Mouse (Mus musculus) intestine, postnatal 0 days (tissue): Measurements from ENCODE around the gene Dusp13. TPM values are rescaled to one million over a fixed set of nuclear protein-coding genes. Genes with fewer than 3 reads are reported as not detected.

Experiments
- ATAC-seq: fragments of 200-750 bp; cut with Nextera tagmentation; 2 replicates; pipeline ENCODE4 v1.8.0; 2017; ENCODE audit warnings: mild to moderate bottlenecking, moderate TSS enrichment, moderate library complexity
- H3K27ac ChIP-seq: fragments of 300-500 bp; sonication (generic); 2 replicates; pipeline ENCODE4 v1.5.1; 2014; ENCODE audit warnings: mild to moderate bottlenecking, low read depth, low read length, moderate library complexity
- H3K27me3 ChIP-seq: fragments of 300-500 bp; sonication (generic); replicated peaks from 2 replicates; pipeline ENCODE4 v1.6.1; 2014; ENCODE audit warnings: low read length, mixed read lengths; ENCODE audit not compliant: control insufficient read depth, insufficient read depth
- H3K36me3 ChIP-seq: fragments of 300-500 bp; sonication (generic); 2 replicates; pipeline ENCODE4 v1.6.1; 2014; ENCODE audit warnings: mild to moderate bottlenecking, moderate library complexity; ENCODE audit not compliant: control insufficient read depth, insufficient read depth
- H3K4me1 ChIP-seq: fragments of 300-500 bp; sonication (generic); replicated peaks from 2 replicates; pipeline ENCODE4 v1.6.1; 2014; ENCODE audit warnings: antibody characterized with exemption, low read length, mixed read lengths; ENCODE audit not compliant: control insufficient read depth, insufficient read depth
- H3K4me2 ChIP-seq: fragments of 300-500 bp; sonication (generic); replicated peaks from 2 replicates; pipeline ENCODE4 v1.6.1; 2014; ENCODE audit warnings: low read depth, mild to moderate bottlenecking, moderate library complexity
- H3K4me3 ChIP-seq: fragments of 300-500 bp; sonication (generic); 2 replicates; pipeline ENCODE4 v1.5.1; 2014; ENCODE audit warnings: low read depth, low read length
- H3K9ac ChIP-seq: fragments of 300-500 bp; sonication (generic); 2 replicates; pipeline ENCODE4 v1.6.1; 2014; ENCODE audit warnings: mild to moderate bottlenecking, low read depth, low read length
- H3K9me3 ChIP-seq: fragments of 300-500 bp; sonication (generic); 2 replicates; pipeline ENCODE4 v1.6.1; 2016; ENCODE audit warnings: mixed run types; ENCODE audit not compliant: control insufficient read depth
- CTCF ChIP-seq: sonication (generic); IDR thresholded peaks from 2 replicates; pipeline ENCODE4 v1.5.1; 2016; ENCODE audit warnings: low read depth, mild to moderate bottlenecking, control low read depth, antibody characterized with exemption, moderate library complexity
- WGBS: fragments of 180-500 bp; shearing (Covaris S2); extraction: QIAGEN DNeasy Blood & Tissue Kit; methylation state at CpG from one replicate; pipeline ENCODE4 v1.1.7; 2014; 5-methylcytosine and 5-hydroxymethylcytosine counted together
- polyA plus RNA-seq: library from polyadenylated mRNA; unstranded; fragments of >200 nt; fragmentation: Nextera tagmentation; extraction: Ambion mirVana; gene quantifications from 2 replicates; pipeline ENCODE4 v1.2.1, GENCODE M21; 2015

Dusp13 gene
- polyA plus RNA-seq, 1 experiment from 2014 or later, result 0.17 TPM

DNA sequence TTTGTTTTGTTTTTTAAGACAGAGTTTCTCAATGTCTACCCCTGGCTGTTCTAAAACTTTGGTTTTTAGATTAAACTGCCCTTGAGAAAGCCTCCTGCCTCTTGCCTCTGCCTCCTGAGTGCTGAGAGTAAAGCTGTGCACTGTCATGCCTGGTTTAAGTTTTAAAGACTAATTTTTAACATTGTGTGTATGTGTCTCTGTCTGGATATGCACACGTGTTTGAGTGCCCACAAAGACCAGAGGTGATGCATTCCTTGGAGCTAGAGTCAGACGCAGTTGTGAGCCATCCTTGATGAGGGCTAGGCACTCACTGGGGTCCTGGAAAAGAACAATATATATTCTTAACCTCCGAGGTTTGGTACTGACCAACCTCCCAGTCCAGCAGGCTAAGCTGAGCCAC, 36.4 kb upstream of the Dusp13 start:
- H3K27me3 ChIP-seq, result no peaks in the 10 kb centered on the region
- H3K4me3 ChIP-seq, result no peak overlapping the region
- 87% methylated on average over 3 of the region's 3 CpGs for WGBS
- no peak for ATAC-seq
- peaks cover 30% of the 10 kb centered on the region for H3K36me3 ChIP-seq
- no peak overlapping the region for H3K4me2 ChIP-seq
- H3K9me3 ChIP-seq, result no peaks in the 10 kb centered on the region
- no peak overlapping the region for H3K27ac ChIP-seq
- TF ChIP-seq CTCF, result no peak
- H3K9ac ChIP-seq, result no peak overlapping the region
- no peaks in the 10 kb centered on the region for H3K4me1 ChIP-seq

DNA sequence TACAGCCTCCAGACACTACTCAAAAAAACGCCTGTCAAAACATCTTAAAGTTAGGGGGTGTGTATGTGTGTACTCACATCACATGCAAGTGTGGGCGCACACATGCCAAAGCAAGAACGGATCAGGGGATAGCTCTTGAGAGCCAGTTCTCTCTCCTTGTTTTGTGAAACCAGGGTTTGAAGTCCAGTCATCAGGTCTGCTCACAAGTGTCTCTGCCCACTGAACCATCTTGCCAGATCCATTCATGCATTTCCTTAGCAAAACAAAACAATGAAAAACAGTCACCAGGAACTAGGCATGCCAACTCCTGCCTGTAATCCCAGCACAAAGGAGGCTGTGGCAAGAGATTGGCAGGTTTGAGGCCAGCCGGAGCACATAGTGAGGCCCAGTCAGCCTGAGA, 35.5 kb upstream of the Dusp13 start:
- H3K27me3 ChIP-seq, result no peaks in the 10 kb centered on the region
- no peak overlapping the region for H3K9ac ChIP-seq

DNA sequence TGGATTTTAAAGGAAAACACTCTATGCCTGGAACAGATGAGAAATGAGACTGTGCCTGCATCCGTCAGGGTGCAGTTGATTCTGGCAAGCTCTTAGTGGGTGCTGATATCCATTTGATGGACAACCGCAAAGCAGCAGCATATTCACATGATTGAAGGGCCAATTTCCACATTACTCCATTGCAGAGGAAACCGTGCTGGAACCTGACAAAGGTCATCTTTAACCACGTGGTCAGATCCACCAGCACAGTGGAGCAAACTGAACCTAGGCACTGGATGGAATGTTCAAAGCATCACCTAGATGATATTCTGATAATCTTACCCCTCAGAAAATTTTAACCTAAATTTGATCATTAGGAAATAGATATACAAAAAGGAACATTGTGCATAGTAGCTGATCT, 25.2 kb upstream of the Dusp13 start:
- no peak overlapping the region for H3K4me2 ChIP-seq
- peaks cover 14% of the 10 kb centered on the region for H3K36me3 ChIP-seq
- H3K27me3 ChIP-seq, result no peaks in the 10 kb centered on the region
- H3K9ac ChIP-seq, result no peak overlapping the region
- H3K9me3 ChIP-seq, result no peaks in the 10 kb centered on the region
- H3K27ac ChIP-seq, result no peak overlapping the region
- no peak for ATAC-seq
- 75% methylated on average over 4 of the region's 4 CpGs for WGBS
- 0 out of 2 replicates have a peak, but pooled peaks cover 3% of the 10 kb centered on the region for H3K4me1 ChIP-seq
- no peak for TF ChIP-seq CTCF
- H3K4me3 ChIP-seq, result no peak overlapping the region

More for the DNA sequence above, 35.5 kb upstream of the Dusp13 start:
- Histone ChIP-seq H3K9me3 (no peaks in the 10 kb centered on the region), H3K4me2 (no peak overlapping the region), H3K36me3 (peaks cover 28% of the 10 kb centered on the region), H3K27ac (no peak overlapping the region), H3K4me3 (no peak overlapping the region), H3K4me1 (no peaks in the 10 kb centered on the region)
- 91% methylated on average over 4 of the region's 4 CpGs for WGBS
- no peak for ATAC-seq
- TF ChIP-seq CTCF, result no peak

DNA sequence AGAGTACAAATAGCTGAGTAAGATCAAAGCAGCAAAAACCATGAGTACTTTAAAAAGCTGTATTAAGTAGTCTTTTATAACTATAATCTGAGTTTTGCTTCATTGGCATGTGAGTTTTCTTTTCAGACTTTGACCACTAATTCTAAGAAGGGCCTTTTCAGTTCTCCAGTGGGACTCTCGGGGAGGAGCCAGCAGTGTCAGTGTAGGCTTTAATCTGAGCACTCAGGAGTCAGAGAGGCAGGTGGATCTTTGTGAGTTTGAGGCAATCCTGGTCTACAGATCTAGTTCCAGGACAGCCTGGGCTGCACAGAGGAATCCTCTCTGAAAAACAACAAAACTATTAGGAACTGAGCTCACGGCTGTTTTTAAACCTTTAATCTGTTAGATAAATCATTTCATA, 23.0 kb upstream of the Dusp13 start:
- TF ChIP-seq CTCF, result no peak
- no peak overlapping the region for H3K27ac ChIP-seq
- H3K4me1 ChIP-seq, result 0 out of 2 replicates have a peak, but pooled peaks cover 3% of the 10 kb centered on the region
- H3K27me3 ChIP-seq, result no peaks in the 10 kb centered on the region
- H3K9ac ChIP-seq, result no peak overlapping the region
- 37% methylated on average over 2 of the region's 2 CpGs for WGBS
- H3K36me3 ChIP-seq, result 0 out of 2 replicates have a peak, but pooled peaks cover 5% of the 10 kb centered on the region
- no peak overlapping the region for H3K4me3 ChIP-seq
- H3K9me3 ChIP-seq, result no peaks in the 10 kb centered on the region
- peak; percentile 56; the same call in 1 of the 2 replicates for ATAC-seq
- H3K4me2 ChIP-seq, result no peak overlapping the region

DNA sequence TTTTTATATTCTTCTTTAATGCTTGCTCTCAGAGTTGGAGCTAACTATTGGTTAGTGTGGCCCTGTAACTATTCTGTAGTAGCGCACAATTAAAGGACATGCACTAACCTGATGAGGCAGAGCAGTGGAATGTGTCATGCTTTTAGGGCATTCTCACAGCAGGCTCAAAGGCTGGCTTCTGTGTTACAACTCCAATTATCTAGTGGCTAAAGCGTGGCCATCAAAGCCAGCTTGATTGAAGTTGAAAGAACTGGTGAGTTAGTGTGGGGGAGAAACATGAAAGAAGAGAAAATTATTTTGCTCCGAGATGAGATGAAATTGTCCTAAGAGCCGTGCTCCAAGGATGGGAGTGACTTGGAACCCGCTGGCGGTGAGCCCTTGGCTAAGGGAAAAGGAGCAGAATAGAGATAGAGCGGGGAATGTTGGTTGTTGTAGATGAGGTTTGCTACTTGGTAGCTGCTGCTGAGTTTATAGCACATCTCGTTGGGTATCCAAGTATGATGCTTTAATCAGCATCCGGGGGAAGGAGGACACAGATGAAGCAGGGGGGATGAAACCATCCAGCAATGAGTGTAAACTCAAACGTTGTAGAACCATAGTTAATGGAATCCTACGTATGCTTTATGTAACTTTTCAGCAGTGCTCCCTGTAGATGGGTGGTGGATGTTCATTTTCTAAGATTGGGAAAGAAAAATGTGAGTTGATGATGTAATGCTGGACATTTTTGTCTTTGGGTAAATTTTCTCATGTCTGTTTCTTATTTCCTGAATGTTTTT, 21.7 kb upstream of the Dusp13 start:
- H3K4me2 ChIP-seq, result no peak overlapping the region
- no peak for TF ChIP-seq CTCF
- H3K4me3 ChIP-seq, result no peak overlapping the region
- no peak for ATAC-seq
- 0 out of 2 replicates have a peak, but pooled peaks cover 1% of the 10 kb centered on the region for H3K36me3 ChIP-seq
- no peak overlapping the region for H3K9ac ChIP-seq
- no peak overlapping the region for H3K27ac ChIP-seq
- 0 out of 2 replicates have a peak, but pooled peaks cover 3% of the 10 kb centered on the region for H3K4me1 ChIP-seq
- H3K27me3 ChIP-seq, result no peaks in the 10 kb centered on the region
- WGBS, result 88% methylated on average over 11 of the region's 11 CpGs
- no peaks in the 10 kb centered on the region for H3K9me3 ChIP-seq

DNA sequence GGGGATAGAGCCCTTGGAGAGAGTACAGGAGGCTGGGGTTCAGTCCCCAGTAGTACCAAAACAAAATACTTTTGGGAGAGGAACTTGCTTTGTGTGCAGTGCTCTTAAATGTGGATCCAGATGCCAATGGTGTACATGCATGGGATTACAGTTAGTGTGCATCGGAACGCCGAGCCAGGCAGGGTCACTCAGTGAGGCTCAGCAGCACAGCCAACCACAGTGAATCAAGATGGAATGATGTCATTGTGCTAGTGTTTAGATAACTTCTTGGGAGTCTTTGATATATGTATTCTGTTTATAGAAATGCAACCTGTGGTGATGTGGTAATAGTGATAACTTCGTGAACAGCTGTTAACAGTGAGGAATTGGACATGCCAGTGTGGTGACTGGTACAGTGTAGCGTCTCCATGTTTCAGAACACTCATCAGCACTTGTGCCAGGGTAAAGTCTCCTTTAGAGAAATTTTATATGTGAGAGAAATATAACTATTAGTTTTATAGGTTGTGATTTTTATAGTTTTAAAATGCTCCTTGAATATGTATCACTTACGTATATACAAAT, 15.5 kb upstream of the Dusp13 start:
- WGBS, result 54% methylated on average over 6 of the region's 6 CpGs
- Histone ChIP-seq H3K4me3 (no peak overlapping the region), H3K4me1 (peaks cover 4% of the 10 kb centered on the region; the same call in 1 of the 2 replicates), H3K27ac (peak overlapping the region; percentile 82), H3K9ac (no peak overlapping the region), H3K4me2 (peak overlapping the region; percentile 52), H3K27me3 (no peaks in the 10 kb centered on the region), H3K36me3 (no peaks in the 10 kb centered on the region), H3K9me3 (no peaks in the 10 kb centered on the region)
- TF ChIP-seq CTCF, result no peak
- peak; percentile 75 for ATAC-seq
